Mouse (Mus musculus) leukemia stem cell, adult 10-12 weeks (primary cell): ENCODE results near the gene Abcb11. TPM values are rescaled to one million over a fixed set of nuclear protein-coding genes. Genes with fewer than 3 reads are reported as not detected.

Experiments
- polyA plus RNA-seq: library from polyadenylated mRNA; stranded (reverse); fragments of >175 nt; gene quantifications from 2 replicates; pipeline ENCODE4 v1.2.3, GENCODE M21; 2012; ENCODE audit warnings: low replicate concordance

Gene Abcb11
- not detected in 2 replicates for polyA plus RNA-seq

GRCm38 (mm10) chr2:69342496-69343221, at the start of gene Abcb11:
TSS of gene Abcb11 (minus strand) at chr2:69342616.

GRCm38 (mm10) chr2:69380281-69380680, 37.9 kb upstream of the Abcb11 start, which contains the start of gene Dhrs9:
TSS of gene Dhrs9 (plus strand) at chr2:69380445.

GRCm38 (mm10) chr2:69210773-69211172, 131.6 kb downstream of the Abcb11 start, which contains the start of gene G6pc2:
TSS of gene G6pc2 (plus strand) at chr2:69211073.

GRCm38 (mm10) chr2:69205791-69206351, 136.5 kb downstream of the Abcb11 start, which contains the start of gene Spc25:
TSS of gene Spc25 (minus strand) at chr2:69206194.

Other genes with a start within 250 kb of the Abcb11 start
- 0.22 TPM in 1 of 2 replicates, not detected in the other for gene Nostrin, start 206.8 kb downstream of the Abcb11 start, polyA plus RNA-seq
- gene Spc25, start 136.4 kb downstream of the Abcb11 start, polyA plus RNA-seq = 6.6 and 20.6 TPM in 2 replicates
- not detected in 2 replicates for gene G6pc2, start 131.5 kb downstream of the Abcb11 start, polyA plus RNA-seq
- gene Dhrs9, start 37.8 kb upstream of the Abcb11 start, polyA plus RNA-seq = 0.07 TPM in 1 of 2 replicates, not detected in the other
- gene Lrp2, start 243.4 kb upstream of the Abcb11 start, polyA plus RNA-seq = not detected in 2 replicates